Mouse (Mus musculus): ENCODE measurements at regions not wholly inside any gene's neighbourhood (a gene's known extent, or its start where the extent isn't known, plus 50 kb on each side); places are given as distances from the start of the nearest gene placed in this dataset.
A peak's percentile ranks its signal among the peaks of the same experiment; 100 is the strongest.

DNA sequence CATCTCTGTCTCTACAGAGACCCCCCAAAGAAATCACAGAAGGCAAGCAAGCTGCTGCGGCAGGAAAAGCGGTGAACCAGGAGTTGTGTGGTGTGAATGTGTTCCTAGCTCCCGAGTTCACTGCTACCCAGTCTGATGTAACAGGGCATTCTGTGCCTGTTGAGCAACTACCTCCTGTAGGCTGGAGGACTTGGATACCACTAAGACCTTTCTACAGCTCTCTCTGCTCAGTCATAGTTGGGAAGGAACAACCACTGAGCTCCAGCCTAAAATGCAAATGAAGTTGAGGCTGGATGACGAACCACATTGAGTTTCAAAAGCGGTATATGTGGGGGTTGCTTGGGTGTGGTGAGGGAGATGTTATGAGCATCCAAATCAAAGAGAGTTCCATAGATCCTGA, 315.1 kb downstream of the Rnd3 start:
- DNase-seq (ENCODE audit: low spot score): no peak

DNA sequence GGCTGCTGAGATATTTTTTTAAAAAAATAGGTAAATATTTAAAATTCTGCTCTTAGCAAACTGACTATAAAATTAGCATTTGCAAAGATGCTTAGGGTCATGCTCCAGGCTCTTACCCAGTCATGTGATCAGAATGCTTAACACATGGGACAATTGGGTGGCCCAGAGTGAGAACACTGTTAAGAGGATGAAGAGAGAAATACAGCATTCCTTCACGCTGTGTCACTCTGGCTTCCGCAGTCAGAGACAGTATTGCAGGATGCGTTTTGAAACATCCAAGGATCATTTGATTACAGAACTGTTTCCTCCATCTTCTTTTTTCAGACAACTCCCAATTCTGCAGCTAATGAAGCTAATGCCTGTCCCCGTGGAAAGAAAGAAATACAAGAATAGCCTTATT, 316.4 kb downstream of the Rnd3 start:
- DNase-seq (ENCODE audit: low spot score): no peak

DNA sequence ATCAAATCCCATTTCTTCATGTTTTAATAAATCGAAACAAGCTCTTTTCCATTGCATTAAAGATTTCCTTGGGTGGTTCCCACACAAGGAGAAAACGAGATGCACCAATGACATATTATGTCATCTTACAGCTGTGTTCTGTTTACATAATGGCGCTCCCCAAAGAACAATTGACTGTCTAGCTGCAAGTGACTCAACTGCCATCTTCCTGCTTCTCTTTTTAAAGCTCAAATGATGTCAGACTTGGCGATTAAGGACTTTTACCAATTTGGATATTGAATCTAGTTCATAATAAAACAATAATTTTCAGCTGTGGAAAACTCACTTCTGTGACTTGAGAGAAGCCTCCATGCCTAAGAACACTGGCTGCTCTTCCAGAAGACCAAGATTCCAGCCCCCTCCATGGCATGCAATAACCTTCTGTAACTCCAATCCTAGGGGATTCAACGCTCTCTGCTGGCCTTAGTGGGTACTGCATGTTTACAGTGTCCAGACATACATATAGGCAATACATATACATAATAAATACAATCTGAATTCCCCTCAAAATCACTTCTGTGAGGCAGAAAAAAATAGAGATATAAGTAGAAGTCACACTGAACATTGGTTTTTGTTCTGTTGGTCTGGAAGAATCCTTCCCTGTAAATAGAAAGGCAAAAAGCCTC, 318.7 kb downstream of the Rnd3 start:
- peak; percentile 42 for DNase-seq (ENCODE audit: low spot score)

DNA sequence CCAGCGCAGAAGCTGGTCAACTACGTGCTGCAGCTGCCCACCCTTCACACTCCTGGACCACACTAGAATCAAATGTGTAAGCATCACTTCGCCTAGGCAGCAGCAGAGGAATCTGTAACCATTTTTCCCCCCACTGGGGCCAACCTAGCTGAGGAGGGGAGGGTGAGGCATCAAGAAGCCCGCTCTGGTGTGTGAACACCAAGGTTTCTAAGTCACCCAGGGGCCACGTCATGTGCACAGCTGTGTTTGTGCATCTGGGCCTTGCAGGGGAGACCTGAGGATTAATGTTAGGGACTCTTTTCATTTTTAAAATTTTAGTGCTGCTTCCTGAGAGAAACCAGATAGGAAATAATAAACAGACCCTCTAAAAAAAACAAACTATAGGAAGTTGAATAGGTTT, 321.8 kb downstream of the Rnd3 start:
- no peak for DNase-seq (ENCODE audit: low spot score)

DNA sequence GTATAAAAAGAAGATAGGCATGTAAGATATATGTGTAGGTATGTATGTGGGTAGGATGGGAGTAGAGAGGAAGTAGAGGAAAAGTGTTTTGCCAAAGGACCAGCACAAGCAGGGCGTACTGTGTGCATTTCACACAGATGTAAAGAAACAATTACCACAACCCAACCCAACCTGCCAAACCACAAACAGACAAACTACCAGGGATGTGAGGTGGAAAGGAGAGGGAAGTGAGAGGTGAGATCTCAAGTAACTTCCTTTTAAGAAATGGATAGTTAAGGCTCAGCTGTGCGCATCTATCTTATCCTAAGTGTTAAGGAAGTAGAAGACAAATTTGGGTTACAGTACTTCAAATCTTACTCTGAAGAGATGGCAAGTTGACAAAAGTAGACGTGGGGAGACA, 322.4 kb downstream of the Rnd3 start:
- DNase-seq (ENCODE audit: low spot score): no peak

DNA sequence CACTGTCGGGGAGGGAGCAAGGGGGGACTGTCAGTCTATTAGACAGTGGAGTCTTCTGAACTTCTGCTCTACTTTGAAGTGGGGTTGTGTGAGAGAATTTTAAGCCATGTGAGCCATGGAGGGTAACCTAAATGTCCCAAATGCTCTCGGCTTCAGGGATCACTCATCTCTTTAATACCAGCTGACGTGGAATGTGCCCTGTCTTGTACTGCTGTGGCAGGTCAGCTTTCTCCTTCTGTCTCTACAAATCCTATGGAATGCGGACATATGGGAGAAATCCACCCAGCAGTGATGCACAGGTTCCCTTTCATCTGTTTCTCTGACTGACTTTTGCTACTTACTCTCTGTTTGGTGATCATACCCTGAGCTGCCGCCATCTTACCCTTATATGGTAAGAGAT, 323.3 kb downstream of the Rnd3 start:
- no peak for DNase-seq (ENCODE audit: low spot score)

DNA sequence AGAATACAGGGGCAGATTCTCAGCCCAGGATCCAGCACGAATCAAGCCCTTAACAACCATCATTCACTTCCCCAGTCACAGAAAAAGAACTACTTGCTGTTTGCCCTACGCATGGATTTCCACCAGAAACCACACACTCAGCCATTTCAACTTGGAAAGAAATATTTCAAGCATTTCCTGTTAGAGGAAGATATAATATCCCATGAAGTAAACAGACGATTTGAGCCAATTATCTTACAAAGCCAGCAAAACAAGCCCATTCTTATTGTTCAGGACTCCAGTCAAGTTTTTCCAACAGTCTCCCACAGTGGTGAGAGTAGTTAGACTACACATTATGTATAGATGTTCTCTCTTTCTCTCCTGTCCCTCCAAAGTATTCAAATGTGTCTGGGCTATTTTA, 324.1 kb downstream of the Rnd3 start:
- DNase-seq (ENCODE audit: low spot score): no peak

DNA sequence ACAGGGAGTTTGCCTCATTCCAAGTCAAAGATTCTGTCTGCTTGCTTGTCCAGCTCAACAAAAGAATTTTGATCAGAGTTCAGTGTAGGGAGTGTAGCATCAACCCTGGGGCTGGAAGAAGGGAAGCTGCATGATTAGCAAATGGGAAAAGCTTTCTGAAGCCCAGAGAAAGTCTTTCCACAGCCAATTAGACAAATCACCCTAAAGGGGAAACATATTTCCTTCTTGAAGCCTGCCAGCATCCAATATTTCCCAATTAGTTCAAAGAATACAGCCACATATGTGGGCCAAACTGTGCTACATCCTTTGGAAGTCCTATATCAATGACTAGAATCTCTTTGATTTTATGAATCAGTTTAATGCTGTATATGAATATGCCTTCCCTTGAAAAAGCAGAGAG, 326.2 kb downstream of the Rnd3 start:
- no peak for DNase-seq (ENCODE audit: low spot score)

DNA sequence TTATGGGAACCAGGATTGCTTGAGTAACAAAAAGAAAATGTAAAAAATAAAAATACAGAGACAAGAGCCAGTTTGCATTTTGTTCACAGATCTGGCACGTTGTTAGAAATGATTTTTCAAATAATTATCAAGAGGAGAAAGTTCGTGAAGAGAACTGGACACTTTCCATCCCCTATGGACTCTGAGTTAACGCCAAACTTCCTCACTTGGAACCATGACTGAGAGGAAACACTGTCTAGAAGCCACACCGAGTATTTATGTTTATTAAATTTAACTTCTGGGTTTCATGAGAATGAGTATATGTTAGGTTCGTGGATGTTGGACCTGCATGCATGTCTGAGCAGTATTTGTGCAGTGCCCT, 329.6 kb downstream of the Rnd3 start:
- DNase-seq (ENCODE audit: low spot score): no peak

DNA sequence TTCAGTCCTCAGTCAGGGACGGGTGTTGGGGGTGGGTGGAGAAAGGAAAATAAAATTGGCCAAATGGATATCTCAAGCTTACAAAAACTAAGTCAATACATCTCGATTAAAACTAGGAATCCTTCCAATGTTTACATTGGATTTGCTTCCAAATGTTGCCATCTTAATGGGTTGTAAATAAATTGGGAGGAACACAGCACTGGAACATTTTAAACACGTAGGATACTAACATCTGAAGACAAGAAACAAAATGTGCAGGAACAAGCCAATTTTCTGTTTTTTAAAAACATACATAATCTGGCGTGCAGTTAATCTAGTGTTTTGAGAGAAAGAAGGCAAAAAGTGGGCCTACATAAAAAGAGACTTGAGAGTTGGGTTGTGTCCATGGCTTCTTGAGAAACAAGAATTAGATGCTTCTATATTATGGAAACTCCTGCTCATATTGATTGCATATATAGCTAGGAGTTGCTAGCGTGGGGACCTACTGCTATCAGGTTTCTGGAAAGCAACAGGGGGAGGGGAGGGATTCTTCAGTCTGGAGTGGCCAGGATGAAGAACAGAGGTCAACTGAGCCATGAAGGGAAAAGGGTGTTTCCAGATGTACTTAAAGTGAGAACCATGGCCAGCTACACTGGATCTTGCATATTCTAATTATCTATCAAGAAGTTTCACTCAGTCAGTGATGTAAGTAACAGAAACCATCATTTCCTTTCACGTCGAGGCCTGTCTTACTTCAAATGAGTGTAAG, 330.2 kb downstream of the Rnd3 start:
- no peak for DNase-seq (ENCODE audit: low spot score)

DNA sequence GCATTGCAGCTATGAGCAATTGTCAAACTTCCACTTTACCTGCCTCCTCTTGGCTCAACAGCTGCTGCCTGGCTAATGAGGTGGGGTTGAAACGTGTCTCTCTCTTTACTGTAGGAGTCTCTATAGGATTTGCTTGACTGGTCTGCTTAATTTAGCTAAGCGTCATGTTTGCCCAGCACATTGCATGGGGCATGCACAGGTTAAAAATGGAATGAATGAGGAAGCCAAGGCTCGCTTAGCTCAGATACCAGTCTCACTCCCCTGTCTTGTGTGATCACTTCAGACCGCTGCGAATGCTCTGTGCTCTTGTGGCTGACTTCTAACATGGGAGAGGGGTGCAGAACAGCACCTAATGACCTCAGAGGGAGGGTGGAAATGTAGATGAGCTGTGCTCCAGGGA, 332.5 kb downstream of the Rnd3 start:
- DNase-seq (ENCODE audit: low spot score): no peak

DNA sequence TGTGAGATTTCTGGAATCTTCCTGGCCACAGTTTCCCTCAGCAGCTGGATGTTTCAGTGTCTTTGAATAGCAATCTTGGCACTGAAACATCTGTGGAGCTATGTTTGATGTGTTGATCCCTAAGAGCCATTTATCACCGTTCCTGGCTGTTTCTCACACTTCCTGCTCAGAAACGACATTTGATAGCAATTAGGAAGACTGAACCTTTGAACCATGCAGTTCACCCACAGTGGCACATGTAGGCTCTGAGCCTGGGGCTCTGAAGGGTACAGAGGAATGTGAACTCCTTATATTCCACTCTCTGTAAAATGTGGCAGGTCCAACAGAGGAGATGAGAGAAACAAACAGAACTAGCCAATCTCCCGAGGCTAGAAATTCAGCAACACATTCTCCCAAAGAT, 333.4 kb downstream of the Rnd3 start:
- DNase-seq (ENCODE audit: low spot score): peak; percentile 75

DNA sequence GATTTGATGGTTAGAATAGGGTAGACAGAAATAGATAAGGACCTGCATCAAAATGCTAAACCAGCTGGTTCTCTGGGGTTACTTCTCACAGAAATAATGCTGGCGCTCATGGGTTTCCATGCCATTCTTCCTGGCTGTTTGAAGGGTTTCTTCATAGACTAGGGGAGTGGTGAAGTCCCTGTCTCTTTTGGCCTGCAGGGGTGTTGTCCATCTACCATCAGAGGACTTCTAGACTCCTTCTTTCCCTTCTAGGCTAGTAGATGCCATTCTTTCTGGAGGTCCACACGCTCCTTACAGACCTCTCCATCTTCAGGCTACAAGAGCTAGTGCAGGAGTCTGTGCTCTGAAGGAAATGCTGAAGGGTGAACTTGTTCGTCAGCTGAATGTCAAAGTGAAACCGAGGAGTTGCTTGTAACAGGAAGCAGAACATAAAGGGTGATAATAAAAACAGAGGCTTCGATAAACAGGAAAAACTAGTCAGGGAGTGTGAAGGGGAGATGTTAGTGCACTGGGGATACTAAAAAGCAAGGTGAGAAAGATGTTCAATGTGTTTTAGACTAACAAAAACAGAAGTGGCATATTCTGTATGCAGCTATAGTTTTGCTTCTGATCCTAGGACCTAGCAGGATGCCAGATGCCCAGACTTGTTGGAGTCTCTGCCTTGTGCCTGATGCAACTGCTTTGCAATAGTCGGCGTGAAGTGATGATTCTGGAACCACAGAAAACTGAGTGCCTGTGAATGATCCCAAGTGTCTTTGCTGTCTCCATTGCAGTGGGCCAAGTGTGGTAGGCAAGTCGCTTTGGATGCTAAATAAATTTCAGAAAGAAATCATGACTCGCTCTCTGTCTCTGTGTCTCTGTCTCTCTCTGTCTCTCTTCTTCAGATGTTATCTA, 335.1 kb downstream of the Rnd3 start:
- no peak for DNase-seq (ENCODE audit: low spot score)

DNA sequence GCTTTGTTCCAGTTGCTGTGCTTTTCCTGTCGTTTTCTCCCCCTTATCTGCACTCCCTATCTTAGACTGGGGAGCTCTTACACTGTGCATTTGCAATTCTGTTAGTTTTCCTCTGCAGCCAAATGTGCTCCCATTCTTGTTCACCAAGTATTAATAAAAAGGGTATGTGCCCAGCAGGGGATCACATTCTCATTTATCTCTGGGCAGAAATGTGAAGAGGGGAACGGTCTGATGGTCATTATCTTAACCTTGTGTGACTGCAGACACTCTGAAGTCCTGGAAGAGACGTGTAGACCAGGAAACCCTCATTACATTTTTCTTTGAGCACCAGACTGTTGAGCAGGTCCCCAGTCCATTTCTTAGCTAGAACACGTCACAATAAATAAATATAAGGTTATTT, 336.6 kb downstream of the Rnd3 start:
- DNase-seq (ENCODE audit: low spot score): no peak

DNA sequence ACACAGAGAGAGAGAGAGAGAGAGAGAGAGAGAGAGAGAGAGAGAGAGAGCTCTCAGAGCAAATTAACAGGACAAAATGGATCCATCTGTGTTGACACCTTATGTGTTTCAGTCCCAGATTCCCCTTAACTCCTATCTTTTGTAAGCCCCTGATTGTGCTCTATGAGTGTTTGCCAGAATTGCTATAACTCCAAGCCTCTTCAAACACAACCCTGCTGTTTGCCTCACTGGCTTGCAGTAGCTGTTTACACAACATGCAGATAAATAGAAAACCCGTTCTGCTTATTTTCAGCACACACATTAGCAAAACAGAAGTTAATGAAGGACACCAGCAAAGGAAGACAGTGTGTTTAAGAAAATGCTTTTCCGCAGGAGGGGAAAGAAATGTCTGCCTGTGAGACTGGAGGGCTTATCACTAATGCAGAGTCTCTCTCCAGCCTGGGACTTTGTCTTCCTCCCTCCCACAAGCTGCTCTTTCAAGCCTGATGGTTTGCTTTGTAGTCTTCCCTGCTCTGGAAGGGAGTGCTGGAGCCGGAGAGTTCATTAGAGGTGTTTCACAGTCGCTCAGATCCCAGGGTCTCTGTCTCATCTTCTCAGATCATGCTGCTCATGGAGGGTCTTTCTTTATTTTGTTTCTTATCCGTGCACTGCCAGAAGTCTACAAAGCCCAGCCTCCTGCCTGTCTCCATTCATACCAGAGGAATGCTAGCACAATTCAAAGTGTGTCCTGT, 338.4 kb downstream of the Rnd3 start:
- DNase-seq (ENCODE audit: low spot score): peak; percentile 48

DNA sequence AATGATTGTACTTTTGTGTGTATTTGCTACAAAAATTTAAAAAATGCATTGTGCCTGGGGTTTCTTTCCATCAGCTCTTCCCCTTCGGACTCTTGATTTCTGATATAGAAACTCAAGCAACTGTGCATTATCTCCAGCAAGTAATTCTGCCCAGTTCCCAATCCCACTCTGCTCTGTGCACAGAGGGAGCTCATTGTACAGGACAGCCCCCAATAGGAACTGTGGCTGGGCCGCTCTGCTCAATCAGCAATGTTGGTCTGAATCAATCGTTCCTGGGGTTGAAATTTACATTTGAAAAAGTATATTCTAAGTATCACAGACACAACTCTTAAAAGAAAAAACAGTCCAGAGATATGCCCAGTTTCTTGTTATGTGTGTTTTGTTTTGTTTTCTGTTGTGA, 339.1 kb downstream of the Rnd3 start:
- DNase-seq (ENCODE audit: low spot score): no peak

DNA sequence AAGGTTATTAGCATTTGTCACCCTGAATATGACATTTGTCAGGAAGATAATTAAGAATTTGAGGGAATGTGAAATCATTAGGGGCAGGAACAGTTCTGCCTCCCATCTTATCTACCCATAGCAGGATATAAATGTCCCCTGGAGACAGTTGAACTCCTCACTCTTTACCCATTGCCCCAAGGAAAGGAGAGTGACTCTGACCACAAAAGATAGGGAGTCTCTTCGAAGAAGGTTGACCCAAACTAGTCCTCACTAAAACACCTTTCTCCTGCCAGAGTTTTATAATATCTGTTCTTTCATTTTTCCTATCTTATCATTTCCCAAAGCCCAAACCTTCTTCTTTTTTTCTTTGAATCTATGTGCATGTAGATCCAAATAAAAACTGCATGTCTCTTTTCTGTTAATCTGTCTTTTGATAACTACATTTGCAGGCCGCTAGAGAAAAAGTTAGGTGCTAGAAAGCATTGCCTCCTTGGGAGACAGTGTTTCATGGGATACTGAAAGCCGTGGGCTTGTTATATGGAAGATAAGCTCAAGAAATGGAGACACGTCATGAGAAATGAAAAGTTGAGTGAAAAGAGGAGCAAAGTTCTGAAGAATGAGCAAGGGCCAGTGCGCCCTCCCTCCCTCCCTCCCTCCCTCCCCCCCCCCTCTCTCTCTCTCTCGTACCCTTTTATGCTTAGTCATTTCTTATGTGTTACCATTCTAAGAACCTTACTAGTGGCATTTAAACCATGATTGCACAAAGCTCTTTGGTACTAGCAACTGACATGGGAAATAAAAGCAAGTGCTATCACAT, 341.6 kb downstream of the Rnd3 start:
- no peak for DNase-seq (ENCODE audit: low spot score)

DNA sequence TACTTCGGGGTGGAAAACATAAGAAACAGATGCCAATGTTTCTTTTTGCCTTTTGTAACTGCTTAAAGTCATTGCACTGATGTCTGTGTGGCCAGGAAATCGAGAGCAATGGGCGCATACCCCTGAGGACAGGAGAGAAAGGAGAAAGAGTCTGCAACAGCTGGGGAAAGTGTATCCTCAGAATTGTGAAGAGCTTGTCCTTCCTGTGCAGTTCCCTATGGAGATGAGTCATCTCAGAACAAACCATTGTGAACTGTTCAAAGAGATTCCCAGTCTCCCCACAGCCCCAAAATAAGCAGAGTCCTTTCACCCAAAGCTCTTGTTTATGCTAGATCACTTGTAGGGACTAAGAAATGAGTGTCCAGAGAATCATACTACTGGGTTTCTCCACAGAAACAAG, 343.3 kb downstream of the Rnd3 start:
- no peak for DNase-seq (ENCODE audit: low spot score)

DNA sequence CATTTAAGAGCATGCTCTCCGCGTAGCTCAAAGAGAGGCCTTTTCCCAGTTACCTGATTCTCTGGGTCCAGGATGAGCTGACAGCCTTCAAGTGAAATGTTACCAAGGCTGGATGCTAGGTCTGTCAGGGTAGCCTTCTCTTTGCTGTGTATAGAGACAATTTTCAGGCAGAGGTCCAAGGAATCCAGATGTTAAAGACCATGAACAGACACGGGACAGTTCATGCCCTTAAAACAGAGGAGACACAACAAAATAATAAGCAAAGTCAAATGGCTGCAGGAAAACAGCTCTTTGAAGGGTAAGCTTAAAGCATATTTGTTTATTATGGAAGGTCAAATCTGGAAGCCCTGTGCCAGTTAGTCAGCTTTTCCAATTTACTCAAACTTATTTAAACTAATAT, 352.8 kb downstream of the Rnd3 start:
- DNase-seq (ENCODE audit: low spot score): no peak

DNA sequence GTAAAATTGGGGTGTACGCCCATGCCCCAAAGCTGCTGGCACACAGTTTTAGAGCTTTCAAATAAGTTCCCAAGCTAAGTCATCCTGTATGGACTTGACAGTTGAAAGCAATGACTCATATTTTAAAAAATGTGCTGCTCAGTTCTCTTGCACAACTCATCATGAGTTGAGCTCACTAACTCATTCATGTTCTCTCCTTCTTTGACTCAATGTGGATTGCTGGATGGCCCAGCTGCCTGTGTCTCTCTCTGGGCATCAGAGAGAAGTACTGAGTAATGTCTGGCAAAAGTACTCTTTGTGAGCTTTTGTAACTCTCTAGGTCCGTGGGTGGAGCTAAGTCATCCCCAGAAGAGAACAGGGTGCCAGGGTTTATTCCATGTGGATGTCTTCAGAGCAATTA, 355.3 kb downstream of the Rnd3 start:
- DNase-seq (ENCODE audit: low spot score): no peak

DNA sequence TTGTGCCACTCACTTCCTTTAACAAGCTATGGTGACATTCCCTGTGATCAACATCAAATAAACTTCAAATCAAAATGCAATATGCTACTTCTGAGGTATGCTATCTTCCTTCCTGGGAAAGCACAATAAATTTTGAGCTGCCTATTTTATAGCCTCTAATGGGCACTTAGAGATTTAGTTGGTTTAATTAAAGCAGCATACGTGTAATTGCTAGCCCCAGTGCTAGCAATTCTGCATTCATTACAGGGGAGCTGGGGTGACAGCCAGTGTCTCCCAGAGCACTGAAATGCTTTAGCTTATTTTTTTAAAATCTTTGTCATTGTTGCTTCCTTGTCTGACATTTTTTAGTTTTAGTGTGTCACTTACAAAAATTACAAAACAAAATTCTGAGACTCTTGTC, 355.8 kb downstream of the Rnd3 start:
- DNase-seq (ENCODE audit: low spot score): no peak

All from embryo, embryonic 10 days (tissue).